Mouse (Mus musculus) heart, adult 2 months (tissue): ENCODE measurements around the gene Lrrc25. TPM values are rescaled to one million over a fixed set of nuclear protein-coding genes. Genes with fewer than 3 reads are reported as not detected.

Experiments
- DNase-seq, 2 experiments: peaks; one replicate each; pipeline ENCODE4 v3.0.0; 2021
- H3K27ac ChIP-seq: fragments of 200-600 bp; 2 replicates; pipeline ENCODE4 v1.8.1; 2022
- H3K27me3 ChIP-seq: fragments of 200-500 bp; 2 replicates; pipeline ENCODE4 v1.6.1; 2012; ENCODE audit warnings: mild to moderate bottlenecking, low read length, inconsistent platforms, mixed read lengths; ENCODE audit not compliant: control insufficient read depth, insufficient read depth
- H3K36me3 ChIP-seq: fragments of 200-500 bp; 2 replicates; pipeline ENCODE4 v1.6.1; 2012; ENCODE audit warnings: low read length, inconsistent platforms; ENCODE audit not compliant: control insufficient read depth, insufficient read depth
- H3K4me1 ChIP-seq: fragments of 200-500 bp; 2 replicates; pipeline ENCODE4 v1.6.1; 2011; ENCODE audit warnings: low read length; ENCODE audit not compliant: control insufficient read depth, insufficient read depth
- H3K4me3 ChIP-seq: fragments of 200-600 bp; 2 replicates; pipeline ENCODE4 v1.8.1; 2022
- H3K79me2 ChIP-seq: fragments of 200-500 bp; replicated peaks from 2 replicates; pipeline ENCODE4 v1.6.1; 2012; ENCODE audit warnings: mild to moderate bottlenecking, inconsistent platforms, low read length, moderate library complexity, mixed read lengths; ENCODE audit not compliant: control insufficient read depth, insufficient read depth
- H3K9ac ChIP-seq: fragments of 200-500 bp; 2 replicates; pipeline ENCODE4 v1.6.1; 2012; ENCODE audit warnings: low read depth, mild to moderate bottlenecking, control low read depth, inconsistent platforms, low read length, mixed read lengths
- CTCF ChIP-seq: fragments of 200-600 bp; IDR thresholded peaks from 2 replicates; pipeline ENCODE4 v1.8.1; 2022; ENCODE audit warnings: antibody characterized with exemption, mild to moderate bottlenecking, moderate library complexity
- EP300 ChIP-seq: fragments of 200-500 bp; IDR thresholded peaks from 2 replicates; pipeline ENCODE4 v1.6.1; 2011; ENCODE audit warnings: low read depth, low read length, control low read depth; ENCODE audit not compliant: insufficient read depth
- POLR2A ChIP-seq: fragments of 200-500 bp; IDR thresholded peaks from 2 replicates; pipeline ENCODE4 v1.6.1; 2011; ENCODE audit warnings: mild to moderate bottlenecking, low read depth, low read length, control low read depth; ENCODE audit not compliant: insufficient read depth
- WGBS: fragments of 180-500 bp; shearing (Covaris S2); methylation state at CpG from one replicate; pipeline ENCODE4 v1.1.7; 2018; 5-methylcytosine and 5-hydroxymethylcytosine counted together
- intact Hi-C: fragments of 180-260 bp; cut with DNase I; formaldehyde crosslinking; loops from one replicate; pipeline ENCODE4 v1.15.1; 2025
- polyA plus RNA-seq: library from polyadenylated mRNA; depleted of rRNA; stranded (reverse); fragments of >200 nt; gene quantifications from 2 replicates; pipeline ENCODE4 v1.2.3, GENCODE M21; 2012
- total RNA-seq, 2 experiments: library from RNA; stranded (reverse); gene quantifications; 2 replicates each; pipeline ENCODE4 v1.2.3; 2021

Gene Lrrc25
- total and polyA plus RNA-seq, 3 experiments, result 1.6 to 4.5 (median 1.8) TPM

GRCm38 (mm10) chr8:70593173-70593572 is 22.8 kb upstream of the Lrrc25 start:
- Histone ChIP-seq H3K4me3 (no peak overlapping the region), H3K4me1 (no peaks in the 10 kb centered on the region), H3K36me3 (no peaks in the 10 kb centered on the region), H3K27me3 (no peaks in the 10 kb centered on the region), H3K79me2 (no peaks in the 10 kb centered on the region), H3K27ac (peak overlapping the region; percentile 67), H3K9ac (no peak overlapping the region)
- DNase-seq, result peak; percentile 41 to 50
- TF ChIP-seq CTCF (no peak), EP300 (0 out of 2 replicates have a peak, but pooled peaks have one; percentile 16), POLR2A (0 out of 2 replicates have a peak, but pooled peaks have one; percentile 21)
- WGBS, result 69% methylated on average over 8 of the region's 8 CpGs
- intact Hi-C loops, result loop anchor here (10.0 kb wide), 1 partner anchor 48 kb away; no protein-coding TSS in a partner anchor

GRCm38 (mm10) chr8:70593961-70594609 is 21.9 kb upstream of the Lrrc25 start, which contains the start of gene Isyna1:
Isyna1 (plus strand) TSS chr8:70594373.
- no peaks in the 10 kb centered on the region for H3K36me3 ChIP-seq
- H3K27ac ChIP-seq, result peak within 1 kb of the TSS; percentile 67
- peak; percentile 24; the same call in 1 of the 2 replicates for TF ChIP-seq CTCF
- peak; percentile 72 for TF ChIP-seq POLR2A
- no peak for TF ChIP-seq EP300
- intact Hi-C loops, result loop anchor here (2.0 to 10.0 kb wide), 2 partner anchors 17 to 49 kb away; no protein-coding TSS in a partner anchor
- WGBS, result 1% methylated on average over 40 of the region's 40 CpGs
- H3K27me3 ChIP-seq, result no peaks in the 10 kb centered on the region
- H3K79me2 ChIP-seq, result no peaks in the 10 kb centered on the region
- peak within 1 kb of the TSS; percentile 72 for H3K9ac ChIP-seq
- H3K4me1 ChIP-seq, result no peaks in the 10 kb centered on the region
- H3K4me3 ChIP-seq, result peak within 1 kb of the TSS; percentile 77
- DNase-seq, result peak; percentile 83 to 89

GRCm38 (mm10) chr8:70594621-70595564 is 21.1 kb upstream of the Lrrc25 start:
- intact Hi-C loops, result loop anchor here (2.0 to 10.0 kb wide), 2 partner anchors 16 to 50 kb away; no protein-coding TSS in a partner anchor
- Histone ChIP-seq H3K79me2 (no peaks in the 10 kb centered on the region), H3K4me3 (peak overlapping the region; percentile 77), H3K36me3 (no peaks in the 10 kb centered on the region), H3K27me3 (no peaks in the 10 kb centered on the region), H3K4me1 (no peaks in the 10 kb centered on the region), H3K9ac (peak overlapping the region; percentile 72), H3K27ac (peak overlapping the region; percentile 67)
- TF ChIP-seq POLR2A (no peak), EP300 (no peak), CTCF (no peak)
- WGBS, result 16% methylated on average over 81 of the region's 82 CpGs
- peak in 1 of 2 experiments; percentile 29 for DNase-seq

GRCm38 (mm10) chr8:70595811-70596210 is 20.1 kb upstream of the Lrrc25 start:
- no peaks in the 10 kb centered on the region for H3K36me3 ChIP-seq
- H3K27ac ChIP-seq, result no peak overlapping the region
- 93% methylated on average over 12 of the region's 12 CpGs for WGBS
- H3K9ac ChIP-seq, result no peak overlapping the region
- H3K27me3 ChIP-seq, result no peaks in the 10 kb centered on the region
- intact Hi-C loops, result loop anchor here (2.0 to 10.0 kb wide), 2 partner anchors 15 to 51 kb away; no protein-coding TSS in a partner anchor
- H3K4me3 ChIP-seq, result no peak overlapping the region
- peaks cover 3% of the 10 kb centered on the region for H3K4me1 ChIP-seq
- TF ChIP-seq EP300 (no peak), POLR2A (no peak), CTCF (no peak)
- no peaks in the 10 kb centered on the region for H3K79me2 ChIP-seq
- no peak for DNase-seq

GRCm38 (mm10) chr8:70596216-70596615 is 19.7 kb upstream of the Lrrc25 start:
- 94% methylated on average over 18 of the region's 18 CpGs for WGBS
- H3K79me2 ChIP-seq, result no peaks in the 10 kb centered on the region
- TF ChIP-seq EP300 (no peak), POLR2A (no peak), CTCF (no peak)
- H3K4me1 ChIP-seq, result peaks cover 4% of the 10 kb centered on the region
- no peaks in the 10 kb centered on the region for H3K36me3 ChIP-seq
- intact Hi-C loops, result loop anchor here (10.0 kb wide), 1 partner anchor 51 kb away; no protein-coding TSS in a partner anchor
- no peak for DNase-seq
- H3K27ac ChIP-seq, result no peak overlapping the region
- H3K9ac ChIP-seq, result no peak overlapping the region
- H3K27me3 ChIP-seq, result no peaks in the 10 kb centered on the region
- no peak overlapping the region for H3K4me3 ChIP-seq
